Mouse (Mus musculus): Measurements from ENCODE around the gene Cmtm2b. TPM values are rescaled to one million over a fixed set of nuclear protein-coding genes. Genes with fewer than 3 reads are reported as not detected.

The Cmtm2b gene
- polyA plus RNA-seq, 1 experiment from 2014 or later = not detected

GRCm38 (mm10) chr8:104367398-104367797 is 45.4 kb downstream of the Cmtm2b start:
- no peak for ATAC-seq (ENCODE audit: insufficient read depth)
- Histone ChIP-seq H3K4me1 (replicated peaks) (0 out of 2 replicates have a peak, but pooled peaks cover 3% of the 10 kb centered on the region), H3K9ac (no peak overlapping the region), H3K4me2 (no peak overlapping the region), H3K4me3 (replicated peaks) (no peak overlapping the region), H3K36me3 (replicated peaks) (no peaks in the 10 kb centered on the region), H3K9me3 (replicated peaks) (no peaks in the 10 kb centered on the region), H3K27me3 (no peaks in the 10 kb centered on the region), H3K27ac (replicated peaks) (no peak overlapping the region)
- WGBS (ENCODE audit: insufficient replicate concordance) = 53% methylated on average over 5 of the region's 5 CpGs

GRCm38 (mm10) chr8:104369591-104369990 is 47.6 kb downstream of the Cmtm2b start:
- H3K27me3 ChIP-seq = no peaks in the 10 kb centered on the region
- H3K27ac ChIP-seq (replicated peaks) = no peak overlapping the region
- H3K36me3 ChIP-seq (replicated peaks) = no peaks in the 10 kb centered on the region
- H3K9me3 ChIP-seq (replicated peaks) = no peaks in the 10 kb centered on the region
- no peak overlapping the region for H3K4me3 ChIP-seq (replicated peaks)
- no peak overlapping the region for H3K9ac ChIP-seq
- no peak overlapping the region for H3K4me2 ChIP-seq
- 73% methylated on average over 12 of the region's 12 CpGs for WGBS (ENCODE audit: insufficient replicate concordance)
- H3K4me1 ChIP-seq (replicated peaks) = 0 out of 2 replicates have a peak, but pooled peaks cover 3% of the 10 kb centered on the region
- no peak for ATAC-seq (ENCODE audit: insufficient read depth)

GRCm38 (mm10) chr8:104370071-104370470 is 48.0 kb downstream of the Cmtm2b start:
- no peak for ATAC-seq (ENCODE audit: insufficient read depth)
- H3K9me3 ChIP-seq (replicated peaks) = no peaks in the 10 kb centered on the region
- no peaks in the 10 kb centered on the region for H3K27me3 ChIP-seq
- H3K4me3 ChIP-seq (replicated peaks) = no peak overlapping the region
- WGBS (ENCODE audit: insufficient replicate concordance) = 56% methylated on average over 6 of the region's 6 CpGs
- H3K36me3 ChIP-seq (replicated peaks) = no peaks in the 10 kb centered on the region
- no peak overlapping the region for H3K27ac ChIP-seq (replicated peaks)
- no peak overlapping the region for H3K9ac ChIP-seq
- 0 out of 2 replicates have a peak, but pooled peaks cover 3% of the 10 kb centered on the region for H3K4me1 ChIP-seq (replicated peaks)
- H3K4me2 ChIP-seq = no peak overlapping the region

- H3K27ac ChIP-seq (replicated peaks) = no peak overlapping the region
- ATAC-seq (ENCODE audit: insufficient read depth) = no peak
- WGBS (ENCODE audit: insufficient replicate concordance) = 65% methylated on average over 6 of the region's 6 CpGs
Measured at GRCm38 (mm10) chr8:104371121-104371520, 49.1 kb downstream of the Cmtm2b start.

GRCm38 (mm10) chr8:104373779-104374178 is 51.7 kb downstream of the Cmtm2b start:
- no peak for ATAC-seq (ENCODE audit: insufficient read depth)
- Histone ChIP-seq H3K4me2 (no peak overlapping the region), H3K9me3 (replicated peaks) (no peaks in the 10 kb centered on the region), H3K27ac (replicated peaks) (no peak overlapping the region), H3K9ac (no peak overlapping the region), H3K27me3 (no peaks in the 10 kb centered on the region), H3K36me3 (replicated peaks) (no peaks in the 10 kb centered on the region), H3K4me3 (replicated peaks) (no peak overlapping the region), H3K4me1 (replicated peaks) (peaks cover 5% of the 10 kb centered on the region; the same call in 1 of the 2 replicates)
- 67% methylated on average over 11 of the region's 11 CpGs for WGBS (ENCODE audit: insufficient replicate concordance)

More at GRCm38 (mm10) chr8:104371121-104371520, 49.1 kb downstream of the Cmtm2b start:
- H3K4me2 ChIP-seq = no peak overlapping the region
- H3K27me3 ChIP-seq = no peaks in the 10 kb centered on the region
- no peak overlapping the region for H3K4me3 ChIP-seq (replicated peaks)
- H3K9ac ChIP-seq = no peak overlapping the region
- no peaks in the 10 kb centered on the region for H3K36me3 ChIP-seq (replicated peaks)
- H3K9me3 ChIP-seq (replicated peaks) = no peaks in the 10 kb centered on the region
- peaks cover 5% of the 10 kb centered on the region; the same call in 1 of the 2 replicates for H3K4me1 ChIP-seq (replicated peaks)

- Histone ChIP-seq H3K4me3 (replicated peaks) (no peak overlapping the region), H3K27ac (replicated peaks) (no peak overlapping the region), H3K36me3 (replicated peaks) (no peaks in the 10 kb centered on the region), H3K27me3 (no peaks in the 10 kb centered on the region), H3K9me3 (replicated peaks) (no peaks in the 10 kb centered on the region), H3K9ac (no peak overlapping the region), H3K4me1 (replicated peaks) (peaks cover 5% of the 10 kb centered on the region; the same call in 1 of the 2 replicates), H3K4me2 (no peak overlapping the region)
- WGBS (ENCODE audit: insufficient replicate concordance) = 72% methylated on average over 11 of the region's 11 CpGs
- ATAC-seq (ENCODE audit: insufficient read depth) = no peak
Measured at GRCm38 (mm10) chr8:104374269-104374668, 52.2 kb downstream of the Cmtm2b start.

- Histone ChIP-seq H3K4me1 (replicated peaks) (peaks cover 5% of the 10 kb centered on the region; the same call in 1 of the 2 replicates), H3K9ac (no peak overlapping the region), H3K27ac (replicated peaks) (peak overlapping the region; percentile 51; the same call in 1 of the 2 replicates), H3K4me2 (peak overlapping the region; percentile 20; the same call in 1 of the 2 replicates), H3K9me3 (replicated peaks) (no peaks in the 10 kb centered on the region), H3K27me3 (no peaks in the 10 kb centered on the region), H3K36me3 (replicated peaks) (no peaks in the 10 kb centered on the region), H3K4me3 (replicated peaks) (no peak overlapping the region)
- peak; percentile 63 for ATAC-seq (ENCODE audit: insufficient read depth)
- 52% methylated on average over 14 of the region's 14 CpGs for WGBS (ENCODE audit: insufficient replicate concordance)
Measured at GRCm38 (mm10) chr8:104374864-104375846, 53.1 kb downstream of the Cmtm2b start.

GRCm38 (mm10) chr8:104375959-104376358 is 53.9 kb downstream of the Cmtm2b start:
- Histone ChIP-seq H3K4me3 (replicated peaks) (no peak overlapping the region), H3K9ac (no peak overlapping the region), H3K9me3 (replicated peaks) (no peaks in the 10 kb centered on the region), H3K36me3 (replicated peaks) (no peaks in the 10 kb centered on the region), H3K27me3 (no peaks in the 10 kb centered on the region), H3K4me1 (replicated peaks) (peaks cover 5% of the 10 kb centered on the region; the same call in 1 of the 2 replicates), H3K27ac (replicated peaks) (0 out of 2 replicates have a peak overlapping the region, but pooled peaks have one; percentile 51), H3K4me2 (no peak overlapping the region)
- no peak for ATAC-seq (ENCODE audit: insufficient read depth)
- WGBS (ENCODE audit: insufficient replicate concordance) = 53% methylated on average over 5 of the region's 5 CpGs

- peaks cover 5% of the 10 kb centered on the region; the same call in 1 of the 2 replicates for H3K4me1 ChIP-seq (replicated peaks)
- no peaks in the 10 kb centered on the region for H3K36me3 ChIP-seq (replicated peaks)
- no peaks in the 10 kb centered on the region for H3K27me3 ChIP-seq
- 68% methylated on average over 11 of the region's 11 CpGs for WGBS (ENCODE audit: insufficient replicate concordance)
- no peak overlapping the region for H3K4me3 ChIP-seq (replicated peaks)
- H3K9me3 ChIP-seq (replicated peaks) = no peaks in the 10 kb centered on the region
- no peak overlapping the region for H3K9ac ChIP-seq
- no peak overlapping the region for H3K4me2 ChIP-seq
- no peak for ATAC-seq (ENCODE audit: insufficient read depth)
- no peak overlapping the region for H3K27ac ChIP-seq (replicated peaks)
Measured at GRCm38 (mm10) chr8:104376669-104377068, 54.6 kb downstream of the Cmtm2b start.

- no peaks in the 10 kb centered on the region for H3K9me3 ChIP-seq (replicated peaks)
- ATAC-seq (ENCODE audit: insufficient read depth) = no peak
- H3K4me3 ChIP-seq (replicated peaks) = no peak overlapping the region
- H3K9ac ChIP-seq = no peak overlapping the region
- no peak overlapping the region for H3K4me2 ChIP-seq
- H3K27me3 ChIP-seq = no peaks in the 10 kb centered on the region
- H3K36me3 ChIP-seq (replicated peaks) = no peaks in the 10 kb centered on the region
- peaks cover 9% of the 10 kb centered on the region; the same call in 1 of the 2 replicates for H3K4me1 ChIP-seq (replicated peaks)
- WGBS (ENCODE audit: insufficient replicate concordance) = 76% methylated on average over 10 of the region's 10 CpGs
- H3K27ac ChIP-seq (replicated peaks) = no peak overlapping the region
Measured at GRCm38 (mm10) chr8:104379301-104379836, 57.3 kb downstream of the Cmtm2b start.

- no peak for ATAC-seq (ENCODE audit: insufficient read depth)
- H3K27me3 ChIP-seq = no peaks in the 10 kb centered on the region
- H3K9me3 ChIP-seq (replicated peaks) = no peaks in the 10 kb centered on the region
- 58% methylated on average over 7 of the region's 7 CpGs for WGBS (ENCODE audit: insufficient replicate concordance)
- no peaks in the 10 kb centered on the region for H3K36me3 ChIP-seq (replicated peaks)
- no peak overlapping the region for H3K27ac ChIP-seq (replicated peaks)
- no peak overlapping the region for H3K9ac ChIP-seq
- no peak overlapping the region for H3K4me2 ChIP-seq
- H3K4me1 ChIP-seq (replicated peaks) = peaks cover 10% of the 10 kb centered on the region; the same call in 1 of the 2 replicates
- H3K4me3 ChIP-seq (replicated peaks) = no peak overlapping the region
Measured at GRCm38 (mm10) chr8:104380269-104380668, 58.2 kb downstream of the Cmtm2b start.
